In genomic region chr3:110141351-110142302, GRCm38 (mm10) we compare ENCODE assay signal across 7 mouse cellular contexts. TPM values are rescaled to one million over a fixed set of nuclear protein-coding genes. Genes with fewer than 3 reads are reported as not detected.
DNase-seq lines count a peak whose midpoint lies in the region; ATAC-seq lines count a peak whose summit lies in the region.

No protein-coding gene starts in this region.

- H3K36me3 ChIP-seq in embryonic facial prominence, embryonic 10.5 days (replicated peaks) = no peaks in the 10 kb centered on the region
- no peaks in the 10 kb centered on the region for H3K36me3 ChIP-seq in lung, embryonic 16.5 days (ENCODE audit: control insufficient read depth, insufficient read depth, low read length)

- peak; percentile 38 for DNase-seq in embryonic facial prominence, embryonic 10.5 days (ENCODE audit: low spot score)
- peak; percentile 41 to 67 for DNase-seq in heart, postnatal 10 days
- peak; percentile 73 for DNase-seq in layer of hippocampus, adult 9-10 months (ENCODE audit: low spot score)
- DNase-seq in right cerebral cortex, adult 2 months (ENCODE audit: low spot score in 2 of 2) = peak; percentile 65 to 67

- H3K9me3 ChIP-seq in embryonic facial prominence, embryonic 10.5 days = no peaks in the 10 kb centered on the region
- no peaks in the 10 kb centered on the region for H3K9me3 ChIP-seq in lung, embryonic 16.5 days (ENCODE audit: control insufficient read depth, low read length)

- no peak overlapping the region; the same call in 1 of the 2 replicates for H3K9ac ChIP-seq in lung, embryonic 16.5 days (ENCODE audit: low read length)

- H3K4me2 ChIP-seq in lung, embryonic 16.5 days (ENCODE audit: low read depth, low read length) = peak overlapping the region; percentile 99

- peak overlapping the region; percentile 77 for H3K4me3 ChIP-seq in embryonic facial prominence, embryonic 10.5 days
- H3K4me3 ChIP-seq in lung, embryonic 16.5 days (ENCODE audit: low read length) = peak overlapping the region; percentile 67

- no peak overlapping the region for H3K27ac ChIP-seq in embryonic facial prominence, embryonic 10.5 days (replicated peaks)
- no peak overlapping the region for H3K27ac ChIP-seq in lung, embryonic 16.5 days (ENCODE audit: low read length)

- H3K4me1 ChIP-seq in embryonic facial prominence, embryonic 10.5 days = peaks cover 12% of the 10 kb centered on the region
- peaks cover 11% of the 10 kb centered on the region for H3K4me1 ChIP-seq in lung, embryonic 16.5 days (replicated peaks; ENCODE audit: control insufficient read depth, insufficient read depth, low read length)

- intact Hi-C loops in heart, postnatal 10 days (cut with DNase I) = loop anchor here (5.0 kb wide), 2 partner anchors 111 to 926 kb away; partner anchors contain the start of gene Prmt6

- peaks cover 35% of the 10 kb centered on the region for H3K27me3 ChIP-seq in embryonic facial prominence, embryonic 10.5 days (replicated peaks; ENCODE audit: low read depth, poor library complexity, severe bottlenecking)
- peaks cover 13% of the 10 kb centered on the region; the same call in 1 of the 2 replicates for H3K27me3 ChIP-seq in lung, embryonic 16.5 days (ENCODE audit: control insufficient read depth, insufficient read depth, low read depth, low read length)

- peak; percentile 49 for ATAC-seq in CD4-positive, CD25-positive, alpha-beta regulatory T cell, adult 4 months
- peak; percentile 49 for ATAC-seq in activated CD4-positive, CD25-positive, alpha-beta regulatory T cell, adult 4 months
- peak; percentile 46; the same call in 1 of the 2 replicates for ATAC-seq in lung, embryonic 16.5 days (ENCODE audit: low read depth)

- WGBS in embryonic facial prominence, embryonic 10.5 days = 4% methylated on average over 13 of the region's 13 CpGs
- WGBS in lung, embryonic 16.5 days = 2% methylated on average over 13 of the region's 13 CpGs

RNA-seq across cellular contexts. Expression of gene Ntng1, which starts 2.2 kb away (rescaled TPM):
- polyA plus RNA-seq in CD4-positive, CD25-positive, alpha-beta regulatory T cell, adult 4 months (2017; shearing (Covaris generic)) = not detected
- polyA plus RNA-seq in activated CD4-positive, CD25-positive, alpha-beta regulatory T cell, adult 4 months (2017; shearing (Covaris generic)) = not detected
- polyA plus RNA-seq in embryonic facial prominence, embryonic 10.5 days (2016; fragmentation: Nextera tagmentation; extraction: Ambion mirVana) = 3.6 and 4.8 TPM in 2 replicates
- total RNA-seq in heart, postnatal 10 days (2021) = under 1 TPM; 0.17 to 0.74 TPM
- polyA plus RNA-seq in lung, embryonic 16.5 days (2015; fragmentation: Nextera tagmentation; extraction: Ambion mirVana) = 0.84 and 1.1 TPM in 2 replicates
